Comparison of ENCODE assay signal across 7 mouse cellular contexts in the genomic region with DNA sequence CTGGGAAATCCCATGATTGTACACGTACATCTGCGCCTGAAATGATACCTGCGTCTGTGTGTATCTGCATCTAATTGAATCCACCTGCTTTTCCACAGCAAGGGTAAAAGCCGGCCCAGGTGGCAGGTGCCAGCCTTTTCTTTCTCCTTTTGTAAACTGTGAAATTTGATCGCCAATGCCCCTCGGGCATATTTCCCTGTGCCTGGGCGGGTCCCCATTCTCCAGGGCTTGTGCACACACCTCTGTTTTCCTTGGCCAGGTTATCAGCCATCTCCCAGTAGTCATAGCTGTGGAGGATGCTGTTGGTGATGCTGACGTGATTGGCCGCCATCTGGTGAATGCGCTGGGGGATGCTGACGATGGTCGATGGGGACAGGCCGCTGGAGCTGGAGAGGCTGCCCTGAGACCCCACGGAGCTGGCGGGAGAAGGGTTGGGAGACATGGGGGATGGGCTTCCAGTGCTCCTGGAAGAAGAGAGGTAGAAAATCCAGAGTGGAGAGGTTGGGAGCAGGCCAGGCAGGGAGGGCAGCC.
"Had no signal": no experiment of that assay in that cellular context is flagged by ENCODE, and none has a peak within 500 bp of the region (broad histone marks: within the 10 kb centered on the region; RNA-seq: fewer than 3 reads in every experiment).

No protein-coding gene starts in this region.

- H3K4me3 ChIP-seq: left cerebral cortex, adult 2 months; midbrain, embryonic 15.5 days; neural tube, embryonic 12.5 days had no signal

- H3K27ac ChIP-seq: left cerebral cortex, adult 2 months; liver, embryonic 14.5 days; midbrain, embryonic 15.5 days; neural tube, embryonic 12.5 days had no signal

- ATAC-seq: midbrain, embryonic 15.5 days had no signal

- H3K9me3 ChIP-seq: midbrain, embryonic 15.5 days; neural tube, embryonic 12.5 days had no signal

- H3K27me3 ChIP-seq: midbrain, embryonic 15.5 days; neural tube, embryonic 12.5 days had no signal

- H3K9ac ChIP-seq: liver, embryonic 14.5 days; midbrain, embryonic 15.5 days; neural tube, embryonic 12.5 days had no signal

- DNase-seq: kidney, adult 2 months; kidney, postnatal 25 days had no signal

- H3K4me2 ChIP-seq: midbrain, embryonic 11.5 days; midbrain, embryonic 15.5 days; neural tube, embryonic 12.5 days had no signal

- H3K4me1 ChIP-seq: midbrain, embryonic 15.5 days; neural tube, embryonic 12.5 days had no signal
